Mouse (Mus musculus) hindbrain, embryonic 11.5 days (tissue): ENCODE data around the gene B230307C23Rik. TPM values are rescaled to one million over a fixed set of nuclear protein-coding genes. Genes with fewer than 3 reads are reported as not detected.
"Not testable (repeated sequence)": the region's sequence is repeated elsewhere in the genome, so short reads cannot be mapped to it uniquely, and the experiment has no call there.

Experiments used
- ATAC-seq: fragments of 200-750 bp; cut with Nextera tagmentation; 2 replicates; pipeline ENCODE4 v1.8.0; 2017; ENCODE audit warnings: mild to moderate bottlenecking, moderate TSS enrichment, moderate library complexity; ENCODE audit not compliant: low FRiP score
- DNase-seq: peaks from one replicate; pipeline ENCODE4 v3.0.0-alpha.2; 2015; ENCODE audit warnings: low spot score
- H3K27ac ChIP-seq: fragments of 300-500 bp; sonication (generic); 2 replicates; pipeline ENCODE4 v1.5.1; 2014; ENCODE audit warnings: mild to moderate bottlenecking, low read depth, low read length
- H3K27me3 ChIP-seq: fragments of 300-500 bp; sonication (generic); 2 replicates; pipeline ENCODE4 v1.6.1; 2014; ENCODE audit warnings: mild to moderate bottlenecking, low read length, moderate library complexity, mixed read lengths; ENCODE audit not compliant: control insufficient read depth, insufficient read depth
- H3K36me3 ChIP-seq: fragments of 300-500 bp; sonication (generic); 2 replicates; pipeline ENCODE4 v1.6.1; 2014; ENCODE audit warnings: mild to moderate bottlenecking, low read length, moderate library complexity, mixed read lengths; ENCODE audit not compliant: control insufficient read depth, insufficient read depth
- H3K4me1 ChIP-seq: fragments of 300-500 bp; sonication (generic); replicated peaks from 2 replicates; pipeline ENCODE4 v1.6.1; 2014; ENCODE audit warnings: low read length, mixed read lengths; ENCODE audit not compliant: control insufficient read depth, insufficient read depth
- H3K4me2 ChIP-seq: fragments of 300-500 bp; sonication (generic); replicated peaks from 2 replicates; pipeline ENCODE4 v1.6.1; 2014; ENCODE audit warnings: mild to moderate bottlenecking, low read depth, low read length
- H3K4me3 ChIP-seq: fragments of 300-500 bp; sonication (generic); 2 replicates; pipeline ENCODE4 v1.5.1; 2014; ENCODE audit warnings: low read depth, low read length
- H3K9ac ChIP-seq: fragments of 300-500 bp; sonication (generic); 2 replicates; pipeline ENCODE4 v1.6.1; 2014; ENCODE audit warnings: low read depth, low read length
- H3K9me3 ChIP-seq: fragments of 300-500 bp; sonication (generic); 2 replicates; pipeline ENCODE4 v1.6.1; 2016; ENCODE audit warnings: low read length; ENCODE audit not compliant: control insufficient read depth
- WGBS: fragments of 180-500 bp; shearing (Covaris S2); extraction: QIAGEN DNeasy Blood & Tissue Kit; methylation state at CpG from one replicate; pipeline ENCODE4 v1.1.7; 2014; 5-methylcytosine and 5-hydroxymethylcytosine counted together
- polyA plus RNA-seq: library from polyadenylated mRNA; unstranded; fragments of >200 nt; fragmentation: Nextera tagmentation; extraction: Ambion mirVana; gene quantifications from 2 replicates; pipeline ENCODE4 v1.2.1, GENCODE M21; 2014

The B230307C23Rik gene
- polyA plus RNA-seq, 1 experiment from 2014 or later, result 23.4 TPM

DNA sequence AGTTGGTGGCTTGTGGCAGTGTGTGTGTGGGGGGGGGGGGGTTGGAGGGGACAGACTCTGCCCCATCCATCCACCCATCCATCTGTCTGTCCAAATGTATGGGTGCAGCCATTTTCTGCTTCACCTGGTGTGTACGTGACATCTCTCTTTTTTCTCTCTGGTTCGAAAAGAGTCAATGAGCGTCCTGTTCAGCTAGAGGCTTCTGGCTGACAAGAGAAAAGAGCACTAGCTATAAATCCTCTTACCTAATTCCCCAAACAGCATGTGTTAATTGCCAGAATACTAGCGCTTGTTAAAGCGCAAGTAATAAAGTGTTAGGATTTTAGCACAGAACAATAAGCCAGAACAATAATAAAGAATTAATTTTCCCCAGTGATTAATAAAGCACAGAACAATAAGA is 12.5 kb upstream of the B230307C23Rik start:
- no peaks in the 10 kb centered on the region for H3K4me1 ChIP-seq
- no peak overlapping the region for H3K4me2 ChIP-seq
- no peak overlapping the region for H3K27ac ChIP-seq
- no peaks in the 10 kb centered on the region for H3K27me3 ChIP-seq
- no peak overlapping the region for H3K9ac ChIP-seq
- H3K9me3 ChIP-seq, result no peaks in the 10 kb centered on the region
- H3K36me3 ChIP-seq, result no peaks in the 10 kb centered on the region
- ATAC-seq (no peak), DNase-seq (no peak)
- WGBS, result 82% methylated on average over 5 of the region's 5 CpGs
- no peak overlapping the region for H3K4me3 ChIP-seq

DNA sequence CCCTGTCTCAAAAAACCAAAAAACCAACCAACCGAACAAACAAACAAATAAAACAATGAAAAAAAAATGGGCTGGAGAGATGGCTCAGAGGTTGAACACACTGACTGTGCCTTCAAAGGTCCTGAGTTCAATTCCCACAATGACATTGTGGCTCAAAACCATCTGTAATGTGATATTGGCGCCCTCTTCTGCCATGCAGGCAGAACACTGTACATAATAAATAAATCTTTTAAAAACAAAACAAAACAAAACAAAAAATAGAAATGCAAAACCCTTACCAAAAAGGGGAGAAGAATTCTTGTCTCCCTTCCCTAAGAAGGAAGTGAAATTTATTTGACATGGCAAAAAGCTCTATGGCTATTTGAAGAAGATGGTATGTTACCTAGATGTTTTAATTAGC is 5.6 kb upstream of the B230307C23Rik start:
- Histone ChIP-seq H3K27me3 (no peaks in the 10 kb centered on the region), H3K4me2 (no peak overlapping the region), H3K9me3 (no peaks in the 10 kb centered on the region), H3K4me1 (no peaks in the 10 kb centered on the region), H3K4me3 (no peak overlapping the region), H3K9ac (no peak overlapping the region), H3K27ac (no peak overlapping the region), H3K36me3 (no peaks in the 10 kb centered on the region)
- 71% methylated on average over 2 of the region's 2 CpGs for WGBS
- DNase-seq (no peak), ATAC-seq (no peak)

DNA sequence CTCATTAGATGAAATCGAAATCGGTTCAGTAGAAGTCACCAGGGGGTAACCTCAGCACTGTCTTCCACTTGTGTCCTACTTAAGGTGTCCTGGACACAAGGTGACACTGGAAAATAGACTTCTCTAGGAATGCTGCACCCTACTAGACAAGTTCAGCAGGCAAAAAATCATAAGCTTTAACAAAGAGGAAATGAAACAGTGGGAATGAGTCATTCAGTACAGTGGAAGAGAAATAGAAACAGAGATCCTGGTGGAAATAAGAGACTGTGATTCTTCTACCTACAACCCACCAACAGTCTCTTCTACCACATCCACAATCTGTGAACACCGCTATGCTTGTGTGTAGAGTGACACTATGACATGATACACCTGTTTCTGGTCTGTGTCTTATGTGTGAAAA is 4.6 kb upstream of the B230307C23Rik start:
- not testable (repeated sequence) for ATAC-seq, H3K9ac ChIP-seq
- WGBS, result 77% methylated on average over 3 of the region's 3 CpGs

DNA sequence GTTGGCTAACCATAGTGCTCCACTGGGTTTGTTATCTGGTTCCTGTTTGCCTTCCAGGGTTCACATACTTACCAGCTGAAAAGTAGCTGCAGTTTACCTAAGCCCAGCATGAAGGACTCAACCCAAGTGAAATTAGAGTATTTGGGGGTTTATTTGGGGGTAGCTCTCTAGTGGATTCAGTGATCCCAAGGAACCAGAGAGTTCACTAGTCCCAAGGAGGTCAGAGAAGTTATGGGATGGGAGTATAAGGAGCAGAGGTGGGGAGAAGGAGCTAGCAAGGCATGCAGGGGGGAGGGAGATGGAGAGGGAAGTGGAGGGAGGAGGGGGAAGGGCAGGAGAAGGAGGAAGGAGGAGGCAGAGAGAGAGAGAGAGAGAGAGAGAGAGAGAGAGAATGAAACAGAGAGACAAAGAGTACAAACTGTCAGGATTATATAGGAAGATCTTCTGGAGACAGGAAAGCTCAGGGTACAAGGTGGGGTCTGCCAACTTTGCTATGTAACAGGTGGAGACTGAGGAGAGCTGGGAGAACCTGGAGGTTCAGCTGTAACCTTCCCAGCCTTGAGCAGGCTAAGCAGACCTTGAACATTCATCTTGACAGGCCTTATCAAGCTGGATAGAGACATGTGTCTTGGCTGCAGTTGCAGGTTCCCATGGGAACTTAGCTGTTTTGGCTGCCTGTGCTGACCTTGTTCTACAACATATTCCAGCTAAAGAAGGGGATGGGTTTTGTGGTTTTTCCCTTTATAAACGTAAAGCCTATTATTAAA is 1.1 kb upstream of the B230307C23Rik start:
- 36% methylated on average over 1 of the region's 1 CpGs for WGBS
- peak overlapping the region; percentile 56 for H3K4me3 ChIP-seq
- ATAC-seq (no peak), DNase-seq (no peak)
- no peaks in the 10 kb centered on the region for H3K4me1 ChIP-seq
- peak overlapping the region; percentile 61 for H3K4me2 ChIP-seq
- no peaks in the 10 kb centered on the region; the same call in 1 of the 2 replicates for H3K9me3 ChIP-seq
- peak overlapping the region; percentile 56 for H3K9ac ChIP-seq
- H3K27ac ChIP-seq, result no peak overlapping the region
- H3K36me3 ChIP-seq, result no peaks in the 10 kb centered on the region
- H3K27me3 ChIP-seq, result no peaks in the 10 kb centered on the region

More for the DNA sequence above, 4.6 kb upstream of the B230307C23Rik start:
- H3K9me3 ChIP-seq, H3K36me3 ChIP-seq, H3K4me3 ChIP-seq, DNase-seq, H3K27ac ChIP-seq, H3K4me2 ChIP-seq, H3K4me1 ChIP-seq, H3K27me3 ChIP-seq: not testable (repeated sequence)

DNA sequence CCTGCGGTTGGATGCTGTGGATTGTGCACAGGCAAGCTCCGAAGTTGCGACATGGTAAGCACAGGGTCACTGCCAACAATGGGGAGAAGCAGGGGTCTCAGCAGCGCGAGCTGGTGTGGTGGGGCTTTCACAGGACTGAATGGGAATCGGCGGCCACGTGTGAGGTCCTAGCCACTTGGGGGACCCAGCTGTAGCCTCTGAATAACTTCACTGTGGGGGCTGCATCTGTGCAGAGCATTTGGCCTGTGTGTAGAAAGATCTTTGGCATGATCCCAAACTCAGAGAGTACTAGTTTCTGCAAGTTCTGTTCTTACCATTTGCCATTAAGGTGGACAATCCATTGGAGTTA is 242 bp downstream of the B230307C23Rik start:
- not testable (repeated sequence) for DNase-seq, H3K4me1 ChIP-seq, H3K36me3 ChIP-seq, H3K27me3 ChIP-seq, H3K9me3 ChIP-seq, H3K27ac ChIP-seq
- Histone ChIP-seq H3K9ac (peak overlapping the region; percentile 59), H3K4me3 (peak overlapping the region; percentile 56), H3K4me2 (peak overlapping the region; percentile 61)
- WGBS, result 0% methylated on average over 8 of the region's 8 CpGs
- peak; percentile 86; the same call in 1 of the 2 replicates for ATAC-seq

DNA sequence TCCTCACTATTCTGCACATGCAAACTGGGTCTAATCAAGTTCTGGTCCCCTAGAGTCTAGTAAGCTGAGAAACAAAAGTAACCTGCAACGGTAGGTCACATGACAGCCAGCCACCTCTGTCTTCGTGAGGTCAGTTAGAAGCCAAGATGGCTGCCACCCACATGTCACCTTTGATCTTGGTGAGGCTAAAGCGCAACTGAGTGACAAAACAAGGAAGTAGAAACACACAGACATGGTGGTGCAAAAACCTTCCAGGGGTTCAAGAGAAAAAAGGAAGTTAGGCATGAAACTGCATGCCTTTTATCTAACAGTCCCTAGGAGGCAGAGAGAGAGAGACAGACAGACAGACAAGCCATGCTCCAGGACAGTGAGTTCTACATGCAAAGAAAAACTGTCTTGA is 25.0 kb downstream of the B230307C23Rik start:
- Histone ChIP-seq H3K4me3 (no peak overlapping the region), H3K27ac (no peak overlapping the region), H3K27me3 (no peaks in the 10 kb centered on the region), H3K4me1 (no peaks in the 10 kb centered on the region), H3K4me2 (no peak overlapping the region), H3K9me3 (0 out of 2 replicates have a peak, but pooled peaks cover 5% of the 10 kb centered on the region), H3K9ac (no peak overlapping the region), H3K36me3 (0 out of 2 replicates have a peak, but pooled peaks cover 2% of the 10 kb centered on the region)
- 86% methylated on average over 3 of the region's 3 CpGs for WGBS
- DNase-seq (no peak), ATAC-seq (no peak)

DNA sequence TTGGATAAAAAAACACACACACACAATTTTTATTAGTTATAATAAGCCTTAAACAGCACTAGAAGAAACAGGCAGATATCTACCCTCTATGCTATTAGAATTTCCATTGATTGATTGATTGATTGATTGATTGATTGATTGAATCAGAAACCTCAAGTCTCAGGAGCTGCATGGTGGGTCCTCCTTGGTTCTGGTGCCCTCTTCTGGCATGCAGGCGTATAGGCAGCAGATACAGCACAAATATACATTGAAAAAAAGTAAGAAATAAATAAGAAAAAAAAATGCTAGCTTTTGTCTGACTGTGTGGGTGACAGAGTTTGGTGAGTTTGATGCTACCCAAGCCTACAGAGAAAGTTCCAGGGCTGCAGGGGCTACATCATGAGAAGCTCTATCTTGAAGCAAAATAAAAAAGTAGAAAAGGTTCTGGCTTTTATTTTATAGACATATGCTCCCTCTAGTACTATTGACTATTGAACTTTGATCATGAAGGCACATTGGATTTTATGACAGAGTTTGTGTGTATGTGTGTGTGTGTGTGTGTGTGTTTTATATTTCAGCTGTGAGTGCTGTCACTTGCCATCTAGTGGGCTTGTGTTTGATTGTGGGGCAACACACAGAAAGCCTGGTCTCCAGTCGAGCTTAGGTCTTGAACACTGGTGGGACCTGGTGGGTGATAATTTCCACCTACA is 25.7 kb downstream of the B230307C23Rik start:
- Histone ChIP-seq H3K27ac (no peak overlapping the region), H3K4me3 (no peak overlapping the region), H3K9me3 (0 out of 2 replicates have a peak, but pooled peaks cover 3% of the 10 kb centered on the region), H3K9ac (no peak overlapping the region), H3K4me2 (no peak overlapping the region), H3K27me3 (no peaks in the 10 kb centered on the region), H3K36me3 (0 out of 2 replicates have a peak, but pooled peaks cover 2% of the 10 kb centered on the region), H3K4me1 (no peaks in the 10 kb centered on the region)
- WGBS, result 78% methylated on average over 2 of the region's 2 CpGs
- DNase-seq (no peak), ATAC-seq (no peak)

DNA sequence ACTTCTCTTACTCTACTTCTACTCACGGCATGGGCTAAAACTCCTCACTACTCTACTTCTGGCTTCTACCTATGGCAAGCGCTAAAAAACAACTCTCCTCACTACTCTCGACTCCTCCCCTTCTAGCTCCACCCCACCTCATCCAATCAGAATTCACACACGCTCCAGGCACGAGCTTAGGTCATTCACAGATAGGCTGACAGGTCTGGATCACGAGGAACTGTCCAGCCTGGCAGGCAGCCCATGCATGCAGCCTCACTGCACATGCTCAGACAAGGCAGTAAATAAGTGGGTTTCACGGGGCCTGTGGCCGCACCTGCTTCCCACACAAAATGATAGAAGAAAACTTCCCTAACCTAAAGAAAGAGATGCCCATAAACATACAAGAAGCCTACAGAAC is 29.1 kb downstream of the B230307C23Rik start:
- not testable (repeated sequence) for ATAC-seq, H3K4me2 ChIP-seq, H3K4me1 ChIP-seq, DNase-seq, H3K9me3 ChIP-seq, H3K4me3 ChIP-seq, H3K36me3 ChIP-seq, H3K27me3 ChIP-seq, H3K9ac ChIP-seq, H3K27ac ChIP-seq
- WGBS, result 82% methylated on average over 8 of the region's 8 CpGs

DNA sequence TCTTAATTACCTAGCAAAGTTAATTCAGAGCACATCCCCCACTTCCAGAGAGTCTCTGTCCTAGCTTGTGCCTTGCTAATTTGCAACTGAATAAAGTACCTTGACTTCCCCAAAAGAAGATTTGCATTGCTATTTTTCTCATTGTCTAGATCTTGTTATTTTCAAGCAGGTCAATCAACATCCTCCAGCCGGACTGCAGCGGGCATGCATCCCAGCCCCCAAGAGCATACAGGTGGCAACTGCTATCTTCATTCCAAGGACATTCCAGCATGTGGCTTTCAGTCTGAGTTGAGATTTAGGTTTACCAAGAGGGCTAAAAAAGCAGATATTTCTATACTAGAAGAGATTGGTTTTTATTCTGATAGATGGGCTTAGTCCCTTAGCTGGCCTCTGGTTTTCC is 37.9 kb downstream of the B230307C23Rik start:
- H3K27ac ChIP-seq, H3K4me2 ChIP-seq, DNase-seq, ATAC-seq, H3K4me1 ChIP-seq, H3K4me3 ChIP-seq, H3K27me3 ChIP-seq, H3K9me3 ChIP-seq, H3K9ac ChIP-seq, H3K36me3 ChIP-seq: not testable (repeated sequence)
- 96% methylated on average over 2 of the region's 2 CpGs for WGBS
